Mouse (Mus musculus): ENCODE measurements at regions not wholly inside any gene's neighbourhood (a gene's known extent, or its start where the extent isn't known, plus 50 kb on each side); places are given as distances from the start of the nearest gene placed in this dataset.

GRCm38 (mm10) chr3:60758568-60758967 is 244.0 kb upstream of the P2ry1 start:
- Histone ChIP-seq H3K4me3 (ENCODE audit: low read depth, low read length) (no peak overlapping the region), H3K9ac (ENCODE audit: low read depth, low read length) (no peak overlapping the region), H3K4me2 (no peak overlapping the region), H3K27ac (ENCODE audit: low read depth, low read length) (no peak overlapping the region), H3K4me1 (replicated peaks; ENCODE audit: control insufficient read depth, insufficient read depth, low read length) (no peaks in the 10 kb centered on the region), H3K9me3 (ENCODE audit: control insufficient read depth, low read length) (no peaks in the 10 kb centered on the region), H3K36me3 (ENCODE audit: control insufficient read depth, insufficient read depth, low read length) (no peaks in the 10 kb centered on the region), H3K27me3 (replicated peaks; ENCODE audit: control insufficient read depth, insufficient read depth, low read length) (no peaks in the 10 kb centered on the region)
- WGBS = 65% methylated on average over 2 of the region's 2 CpGs
- no peak for ATAC-seq (replicated peaks; ENCODE audit: low FRiP score)
- no peak for DNase-seq (ENCODE audit: low spot score)

- no peaks in the 10 kb centered on the region for H3K9me3 ChIP-seq (ENCODE audit: control insufficient read depth, low read length)
- no peaks in the 10 kb centered on the region for H3K4me1 ChIP-seq (replicated peaks; ENCODE audit: control insufficient read depth, insufficient read depth, low read length)
- H3K4me2 ChIP-seq = no peak overlapping the region
- H3K4me3 ChIP-seq (ENCODE audit: low read depth, low read length) = no peak overlapping the region
- H3K36me3 ChIP-seq (ENCODE audit: control insufficient read depth, insufficient read depth, low read length) = no peaks in the 10 kb centered on the region
- no peak for DNase-seq (ENCODE audit: low spot score)
- no peak overlapping the region for H3K27ac ChIP-seq (ENCODE audit: low read depth, low read length)
- no peak overlapping the region for H3K9ac ChIP-seq (ENCODE audit: low read depth, low read length)
- ATAC-seq (replicated peaks; ENCODE audit: low FRiP score) = no peak
- no peaks in the 10 kb centered on the region for H3K27me3 ChIP-seq (replicated peaks; ENCODE audit: control insufficient read depth, insufficient read depth, low read length)
Measured at GRCm38 (mm10) chr3:60759046-60759445, 243.5 kb upstream of the P2ry1 start.

- H3K27me3 ChIP-seq (replicated peaks; ENCODE audit: control insufficient read depth, insufficient read depth, low read length) = no peaks in the 10 kb centered on the region
- no peaks in the 10 kb centered on the region for H3K9me3 ChIP-seq (ENCODE audit: control insufficient read depth, low read length)
- ATAC-seq (replicated peaks; ENCODE audit: low FRiP score) = 0 out of 2 replicates have a peak, but pooled peaks have one; percentile 29
- no peak overlapping the region for H3K27ac ChIP-seq (ENCODE audit: low read depth, low read length)
- no peaks in the 10 kb centered on the region for H3K36me3 ChIP-seq (ENCODE audit: control insufficient read depth, insufficient read depth, low read length)
- 54% methylated on average over 4 of the region's 4 CpGs for WGBS
- no peak overlapping the region for H3K9ac ChIP-seq (ENCODE audit: low read depth, low read length)
- H3K4me2 ChIP-seq = no peak overlapping the region
- no peak overlapping the region for H3K4me3 ChIP-seq (ENCODE audit: low read depth, low read length)
- peak; percentile 35 for DNase-seq (ENCODE audit: low spot score)
- H3K4me1 ChIP-seq (replicated peaks; ENCODE audit: control insufficient read depth, insufficient read depth, low read length) = no peaks in the 10 kb centered on the region
Measured at GRCm38 (mm10) chr3:60762874-60763273, 239.7 kb upstream of the P2ry1 start.

- H3K9ac ChIP-seq (ENCODE audit: low read depth, low read length) = no peak overlapping the region
- ATAC-seq (replicated peaks; ENCODE audit: low FRiP score) = no peak
- no peaks in the 10 kb centered on the region for H3K36me3 ChIP-seq (ENCODE audit: control insufficient read depth, insufficient read depth, low read length)
- no peaks in the 10 kb centered on the region for H3K27me3 ChIP-seq (replicated peaks; ENCODE audit: control insufficient read depth, insufficient read depth, low read length)
- no peak overlapping the region for H3K4me2 ChIP-seq
- 65% methylated on average over 4 of the region's 4 CpGs for WGBS
- H3K4me1 ChIP-seq (replicated peaks; ENCODE audit: control insufficient read depth, insufficient read depth, low read length) = no peaks in the 10 kb centered on the region
- no peak for DNase-seq (ENCODE audit: low spot score)
- H3K9me3 ChIP-seq (ENCODE audit: control insufficient read depth, low read length) = no peaks in the 10 kb centered on the region
- no peak overlapping the region for H3K4me3 ChIP-seq (ENCODE audit: low read depth, low read length)
- no peak overlapping the region for H3K27ac ChIP-seq (ENCODE audit: low read depth, low read length)
Measured at GRCm38 (mm10) chr3:60765079-60765478, 237.5 kb upstream of the P2ry1 start.

- Histone ChIP-seq H3K9ac (ENCODE audit: low read depth, low read length) (no peak overlapping the region), H3K27me3 (replicated peaks; ENCODE audit: control insufficient read depth, insufficient read depth, low read length) (no peaks in the 10 kb centered on the region), H3K27ac (ENCODE audit: low read depth, low read length) (no peak overlapping the region), H3K4me1 (replicated peaks; ENCODE audit: control insufficient read depth, insufficient read depth, low read length) (no peaks in the 10 kb centered on the region), H3K36me3 (ENCODE audit: control insufficient read depth, insufficient read depth, low read length) (no peaks in the 10 kb centered on the region), H3K4me3 (ENCODE audit: low read depth, low read length) (no peak overlapping the region), H3K4me2 (no peak overlapping the region), H3K9me3 (ENCODE audit: control insufficient read depth, low read length) (no peaks in the 10 kb centered on the region)
- ATAC-seq (replicated peaks; ENCODE audit: low FRiP score) (no peak), DNase-seq (ENCODE audit: low spot score) (no peak)
Measured at GRCm38 (mm10) chr3:60768996-60769395, 233.6 kb upstream of the P2ry1 start.

- Histone ChIP-seq H3K36me3 (ENCODE audit: control insufficient read depth, insufficient read depth, low read length) (no peaks in the 10 kb centered on the region), H3K4me1 (replicated peaks; ENCODE audit: control insufficient read depth, insufficient read depth, low read length) (no peaks in the 10 kb centered on the region), H3K9me3 (ENCODE audit: control insufficient read depth, low read length) (no peaks in the 10 kb centered on the region), H3K27ac (ENCODE audit: low read depth, low read length) (no peak overlapping the region), H3K27me3 (replicated peaks; ENCODE audit: control insufficient read depth, insufficient read depth, low read length) (no peaks in the 10 kb centered on the region), H3K4me3 (ENCODE audit: low read depth, low read length) (no peak overlapping the region), H3K4me2 (no peak overlapping the region), H3K9ac (ENCODE audit: low read depth, low read length) (no peak overlapping the region)
- DNase-seq (ENCODE audit: low spot score) (no peak), ATAC-seq (replicated peaks; ENCODE audit: low FRiP score) (no peak)
- WGBS = 81% methylated on average over 4 of the region's 4 CpGs
Measured at GRCm38 (mm10) chr3:60771866-60772265, 230.7 kb upstream of the P2ry1 start.

- no peak for DNase-seq (ENCODE audit: low spot score)
Measured at GRCm38 (mm10) chr3:60773383-60773782, 229.2 kb upstream of the P2ry1 start.

GRCm38 (mm10) chr3:60785137-60785875 is 217.3 kb upstream of the P2ry1 start:
- ATAC-seq (replicated peaks; ENCODE audit: low FRiP score) = peak; percentile 99
- Histone ChIP-seq H3K9me3 (ENCODE audit: control insufficient read depth, low read length) (no peaks in the 10 kb centered on the region), H3K9ac (ENCODE audit: low read depth, low read length) (no peak overlapping the region), H3K4me2 (peak overlapping the region; percentile 50), H3K27ac (ENCODE audit: low read depth, low read length) (peak overlapping the region; percentile 96), H3K36me3 (ENCODE audit: control insufficient read depth, insufficient read depth, low read length) (no peaks in the 10 kb centered on the region), H3K27me3 (replicated peaks; ENCODE audit: control insufficient read depth, insufficient read depth, low read length) (no peaks in the 10 kb centered on the region), H3K4me3 (ENCODE audit: low read depth, low read length) (no peak overlapping the region), H3K4me1 (replicated peaks; ENCODE audit: control insufficient read depth, insufficient read depth, low read length) (peaks cover 24% of the 10 kb centered on the region)
- DNase-seq (ENCODE audit: low spot score) = peak; percentile 73
- 19% methylated on average over 9 of the region's 9 CpGs for WGBS

More at GRCm38 (mm10) chr3:60773383-60773782, 229.2 kb upstream of the P2ry1 start:
- no peak overlapping the region for H3K4me3 ChIP-seq (ENCODE audit: low read depth, low read length)
- no peaks in the 10 kb centered on the region for H3K4me1 ChIP-seq (replicated peaks; ENCODE audit: control insufficient read depth, insufficient read depth, low read length)
- H3K9ac ChIP-seq (ENCODE audit: low read depth, low read length) = no peak overlapping the region
- no peak overlapping the region for H3K4me2 ChIP-seq
- H3K27me3 ChIP-seq (replicated peaks; ENCODE audit: control insufficient read depth, insufficient read depth, low read length) = no peaks in the 10 kb centered on the region
- 69% methylated on average over 3 of the region's 3 CpGs for WGBS
- no peaks in the 10 kb centered on the region for H3K9me3 ChIP-seq (ENCODE audit: control insufficient read depth, low read length)
- no peak overlapping the region for H3K27ac ChIP-seq (ENCODE audit: low read depth, low read length)
- H3K36me3 ChIP-seq (ENCODE audit: control insufficient read depth, insufficient read depth, low read length) = no peaks in the 10 kb centered on the region
- ATAC-seq (replicated peaks; ENCODE audit: low FRiP score) = no peak

GRCm38 (mm10) chr3:60787989-60788388 is 214.6 kb upstream of the P2ry1 start:
- no peaks in the 10 kb centered on the region for H3K27me3 ChIP-seq (replicated peaks; ENCODE audit: control insufficient read depth, insufficient read depth, low read length)
- WGBS = 61% methylated on average over 8 of the region's 8 CpGs
- ATAC-seq (replicated peaks; ENCODE audit: low FRiP score) (no peak), DNase-seq (ENCODE audit: low spot score) (no peak)
- H3K9me3 ChIP-seq (ENCODE audit: control insufficient read depth, low read length) = no peaks in the 10 kb centered on the region
- no peaks in the 10 kb centered on the region for H3K36me3 ChIP-seq (ENCODE audit: control insufficient read depth, insufficient read depth, low read length)
- no peak overlapping the region for H3K27ac ChIP-seq (ENCODE audit: low read depth, low read length)
- H3K4me1 ChIP-seq (replicated peaks; ENCODE audit: control insufficient read depth, insufficient read depth, low read length) = peaks cover 24% of the 10 kb centered on the region
- no peak overlapping the region for H3K9ac ChIP-seq (ENCODE audit: low read depth, low read length)
- H3K4me2 ChIP-seq = no peak overlapping the region
- no peak overlapping the region for H3K4me3 ChIP-seq (ENCODE audit: low read depth, low read length)

Measured in liver, embryonic 11.5 days (tissue).